Mouse (Mus musculus) hematopoietic stem cell, adult 5-6 weeks (primary cell): ENCODE measurements at regions not wholly inside any gene's neighbourhood (a gene's known extent, or its start where the extent isn't known, plus 50 kb on each side); places are given as distances from the start of the nearest gene placed in this dataset.
"Not testable (repeated sequence)": the region's sequence is repeated elsewhere in the genome, so short reads cannot be mapped to it uniquely, and the experiment has no call there.

Experiments used
- ATAC-seq, 2 experiments: fragments of 125-278 bp in 1 of 2; replicated peaks in 1 of 2; 2 replicates each; pipeline ENCODE4 v1.8.0; 2016 to 2017; ENCODE audit warnings: inconsistent platforms in 2 of 2, mild to moderate bottlenecking in 2 of 2, moderate number of reproducible peaks in 2 of 2, low read depth in 1 of 2, moderate TSS enrichment in 1 of 2; ENCODE audit not compliant: low FRiP score in 2 of 2, poor library complexity in 2 of 2, severe bottlenecking in 2 of 2, insufficient read depth in 1 of 2, low TSS enrichment in 1 of 2

DNA sequence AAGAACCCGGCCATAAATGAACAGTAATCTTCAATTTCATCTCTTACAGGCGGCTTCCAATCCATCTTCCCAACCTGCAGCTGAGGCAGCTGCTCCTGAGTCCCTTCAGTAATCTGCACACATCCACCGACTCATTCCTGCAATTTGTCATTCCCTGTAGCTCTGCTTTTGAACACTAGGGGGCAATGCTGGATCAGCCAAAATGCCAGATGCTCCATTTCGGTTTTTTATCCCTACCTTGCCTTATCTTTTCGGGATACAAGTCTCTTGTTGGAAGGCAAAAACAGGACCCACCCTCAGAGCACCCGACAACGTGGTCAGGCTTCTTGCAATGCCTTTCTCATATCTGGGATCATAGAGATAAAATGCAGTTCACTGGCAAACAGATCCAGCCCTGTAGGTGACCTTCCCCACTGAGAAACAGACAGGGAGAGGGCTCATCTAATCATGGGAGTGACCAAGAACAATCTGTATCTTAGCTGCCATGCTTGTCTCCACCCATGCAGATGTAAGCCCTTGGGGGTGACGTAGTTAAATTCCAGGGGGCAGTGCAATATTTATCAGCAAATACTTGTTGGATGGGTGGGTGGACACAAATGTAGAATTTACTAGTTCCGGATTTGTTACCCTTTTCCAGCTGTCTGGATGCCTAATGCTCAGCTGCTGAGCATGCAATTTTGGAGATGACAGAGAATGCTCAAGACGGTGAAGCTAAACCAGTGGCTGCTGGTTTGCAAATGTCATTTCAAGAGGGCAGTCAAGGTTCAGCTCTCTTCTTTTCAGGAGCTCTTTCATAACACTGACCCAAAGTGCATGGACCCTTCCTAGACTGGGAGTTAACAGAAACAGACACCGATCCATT is 189.1 kb downstream of the Dad1 start:
- no peak for ATAC-seq

DNA sequence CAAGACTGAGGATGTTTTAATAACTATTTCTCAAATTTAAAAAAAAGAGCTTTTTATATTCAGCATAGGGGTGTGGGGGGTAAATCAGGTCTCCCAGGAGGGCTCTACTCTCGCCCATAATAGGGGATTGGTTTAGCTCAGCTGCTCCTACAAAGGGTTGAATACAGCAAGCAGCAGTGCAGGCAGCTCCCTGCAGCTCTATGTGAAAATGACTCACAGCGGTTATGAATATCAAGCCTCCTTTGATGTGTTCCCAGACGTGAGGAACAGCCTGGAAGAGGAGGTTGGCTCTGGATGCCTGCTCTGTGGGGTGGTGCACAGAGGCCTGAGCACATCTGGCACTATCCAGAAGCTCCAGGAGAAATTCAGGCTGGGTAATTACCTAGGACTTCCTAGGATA is 192.3 kb downstream of the Dad1 start:
- ATAC-seq = no peak

DNA sequence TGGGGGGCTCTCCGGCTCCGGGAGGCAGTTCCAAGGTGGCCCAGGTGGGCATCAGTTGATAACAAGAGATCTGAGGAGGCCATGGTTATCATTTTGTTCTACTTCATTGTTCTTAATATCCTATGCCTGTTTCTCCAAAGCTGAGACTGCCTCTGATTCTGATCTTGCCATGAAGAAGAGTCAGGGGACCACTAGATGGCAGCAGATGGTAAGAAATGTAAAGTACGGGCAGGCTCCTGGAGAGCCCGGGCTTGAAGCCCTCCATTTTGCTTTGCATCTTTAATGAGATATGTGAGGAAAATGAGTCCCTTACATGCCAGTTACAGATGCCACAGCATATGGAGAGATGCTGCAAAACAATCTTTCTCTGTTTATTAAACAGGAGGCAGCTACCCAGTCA is 194.1 kb downstream of the Dad1 start:
- ATAC-seq = peak; percentile 89 to 90

GRCm38 (mm10) chr14:54059096-54059495 is 194.8 kb downstream of the Dad1 start:
- no peak for ATAC-seq

GRCm38 (mm10) chr14:54056691-54057090 is 197.2 kb downstream of the Dad1 start:
- no peak for ATAC-seq

- ATAC-seq = no peak
Measured at GRCm38 (mm10) chr14:54055390-54055789, 198.5 kb downstream of the Dad1 start.

DNA sequence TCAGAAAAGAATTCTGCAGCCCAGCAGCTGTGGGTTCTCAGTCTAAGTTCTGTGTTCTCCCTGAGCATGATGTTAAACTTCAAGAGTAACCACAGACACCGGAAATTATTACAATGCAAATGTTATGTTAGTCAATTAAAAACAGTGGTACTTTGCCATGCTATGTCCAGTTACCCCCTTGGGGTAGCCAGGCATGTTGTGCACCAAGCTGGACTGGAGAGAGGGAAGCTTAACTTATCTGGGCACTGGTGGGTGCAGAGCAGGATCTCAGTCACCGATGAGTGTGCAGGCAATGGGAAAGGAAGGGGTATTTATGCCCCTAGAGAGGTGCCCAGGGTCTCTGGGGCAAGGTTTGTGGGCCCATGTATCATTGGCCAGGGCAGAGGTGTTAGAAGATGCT is 211.6 kb downstream of the Dad1 start:
- ATAC-seq = no peak

GRCm38 (mm10) chr14:54040644-54041043 is 213.3 kb downstream of the Dad1 start:
- no peak for ATAC-seq

- no peak for ATAC-seq
Measured at GRCm38 (mm10) chr14:54034516-54034915, 219.4 kb downstream of the Dad1 start.

GRCm38 (mm10) chr14:54023552-54023951 is 230.4 kb downstream of the Dad1 start:
- ATAC-seq = no peak

GRCm38 (mm10) chr14:54021443-54021842 is 232.5 kb downstream of the Dad1 start:
- ATAC-seq = no peak

GRCm38 (mm10) chr14:54014628-54015027 is 239.3 kb downstream of the Dad1 start:
- no peak for ATAC-seq

DNA sequence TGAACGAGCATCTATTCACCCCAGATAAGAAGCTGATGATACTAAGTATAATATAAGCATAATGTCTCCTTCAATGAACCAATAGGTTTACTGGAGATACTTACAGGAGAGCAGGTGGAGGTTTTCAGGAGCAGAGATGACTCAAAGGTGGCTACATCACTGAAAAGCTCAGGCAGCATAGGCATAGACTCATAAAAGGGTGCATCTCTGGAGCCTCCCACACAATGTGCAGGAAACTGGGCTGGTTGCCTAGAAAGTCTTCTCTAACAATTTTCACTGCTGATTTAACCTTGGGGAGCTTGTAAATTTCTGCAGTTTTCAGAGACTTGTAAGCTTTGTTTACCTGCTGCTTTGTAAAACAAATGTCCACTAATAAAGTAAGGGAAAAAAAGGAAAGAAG is 251.8 kb downstream of the Dad1 start:
- ATAC-seq = no peak

DNA sequence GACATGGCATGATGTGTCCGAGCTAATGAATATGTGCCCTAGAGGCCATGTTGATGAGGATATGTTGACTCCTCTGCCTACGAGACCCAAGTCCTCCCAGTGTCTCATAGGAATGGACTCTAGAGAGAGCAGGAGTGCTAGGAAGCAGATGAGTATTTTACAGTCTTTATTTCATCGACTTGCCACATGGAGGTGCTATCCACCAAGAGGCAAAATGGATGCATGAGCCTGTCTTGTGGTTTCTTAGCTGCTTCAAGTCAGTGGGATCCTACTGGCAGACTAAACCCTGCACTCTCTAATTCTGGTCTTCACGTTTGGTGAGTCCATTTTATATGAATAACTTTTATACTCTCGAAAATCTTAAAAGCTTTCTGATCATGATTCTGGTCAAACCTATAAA is 253.4 kb downstream of the Dad1 start:
- ATAC-seq = no peak

- no peak for ATAC-seq
Measured at GRCm38 (mm10) chr14:53993427-53993826, 260.5 kb downstream of the Dad1 start.

DNA sequence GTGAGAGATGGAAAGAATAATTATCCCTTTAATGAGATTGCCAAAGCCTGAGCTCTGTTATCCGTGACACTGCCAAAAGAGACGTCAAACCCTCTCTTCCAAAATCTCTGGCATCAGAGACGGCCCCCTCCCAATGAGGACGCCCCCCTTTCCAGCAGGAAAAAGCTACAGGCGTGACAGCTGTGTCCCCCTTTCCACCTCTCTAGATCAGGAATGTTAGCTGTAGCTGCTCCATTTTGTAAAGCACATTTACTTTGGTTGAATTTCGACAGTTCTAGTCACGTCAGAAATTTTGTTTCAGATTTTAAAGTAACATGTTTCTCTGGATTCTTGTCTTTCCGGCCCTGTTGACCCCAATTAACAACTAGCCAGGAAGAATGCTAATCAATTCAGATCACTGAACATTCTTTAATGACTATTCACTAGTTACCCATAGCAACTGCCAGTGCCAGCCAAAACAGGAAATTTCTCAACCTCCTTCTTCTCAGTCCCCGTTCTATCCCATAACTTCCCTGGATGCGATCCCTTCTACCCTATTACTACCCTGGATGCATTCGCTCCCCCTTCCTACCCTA is 261.1 kb downstream of the Dad1 start:
- no peak for ATAC-seq

DNA sequence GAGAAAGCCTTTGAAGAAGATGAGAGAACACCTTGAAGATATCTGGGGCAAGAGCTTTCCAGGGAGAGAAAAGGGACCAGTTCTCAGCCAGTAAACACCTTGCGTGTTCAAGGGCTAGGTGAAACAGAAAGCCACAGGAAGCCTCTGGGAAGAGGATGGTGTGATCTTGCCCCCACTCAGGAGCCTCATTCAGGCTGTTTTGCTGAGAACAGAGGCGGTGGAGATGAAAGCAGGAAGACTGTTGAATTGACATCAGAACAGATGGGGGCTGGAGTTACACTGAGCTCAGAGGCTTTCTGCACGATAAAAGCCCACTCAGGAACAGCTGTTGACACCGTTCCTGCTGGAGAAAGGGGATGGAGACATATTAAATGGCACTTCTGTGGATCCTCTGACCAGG is 262.5 kb downstream of the Dad1 start:
- no peak for ATAC-seq

- no peak for ATAC-seq
Measured at GRCm38 (mm10) chr14:53980771-53981170, 273.1 kb downstream of the Dad1 start.

DNA sequence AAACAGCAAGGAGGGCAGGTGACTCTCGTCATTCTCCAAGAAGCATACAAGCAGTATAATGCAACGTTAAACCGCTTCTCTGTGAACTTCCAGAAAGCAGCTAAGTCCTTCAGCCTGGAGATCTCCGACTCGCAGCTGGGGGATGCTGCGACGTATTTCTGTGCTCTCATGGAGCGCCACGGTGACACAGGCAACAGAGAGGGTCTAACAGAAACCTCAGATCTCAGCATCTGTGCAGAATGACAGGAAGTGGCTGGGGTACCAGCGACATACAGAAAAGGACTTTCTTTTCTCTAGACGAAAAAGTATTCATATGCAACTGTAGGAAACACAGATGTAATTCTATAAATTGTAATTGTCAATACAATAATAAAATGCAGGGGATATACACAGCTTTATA is 292.5 kb downstream of the Dad1 start:
- not testable (repeated sequence) for ATAC-seq
